Mouse (Mus musculus): ENCODE results near the gene Gm9999. TPM values are rescaled to one million over a fixed set of nuclear protein-coding genes. Genes with fewer than 3 reads are reported as not detected.

Gm9999 gene
- polyA plus RNA-seq, 1 experiment from 2014 or later, result not detected

GRCm38 (mm10) chr7:47001900-47002275 lies 18.5 kb downstream of the Gm9999 start:
- no peaks in the 10 kb centered on the region for H3K27me3 ChIP-seq
- H3K9ac ChIP-seq, result peak overlapping the region; percentile 29; the same call in 1 of the 2 replicates
- peaks cover 48% of the 10 kb centered on the region for H3K4me1 ChIP-seq (replicated peaks)
- 67% methylated on average over 4 of the region's 4 CpGs for WGBS
- H3K36me3 ChIP-seq, result peaks cover 24% of the 10 kb centered on the region
- no peak overlapping the region for H3K4me2 ChIP-seq
- ATAC-seq (ENCODE audit: low FRiP score), result no peak
- H3K4me3 ChIP-seq, result no peak overlapping the region
- no peak overlapping the region for H3K27ac ChIP-seq
- no peaks in the 10 kb centered on the region for H3K9me3 ChIP-seq

GRCm38 (mm10) chr7:47003411-47004115 lies 20.2 kb downstream of the Gm9999 start:
- H3K36me3 ChIP-seq, result peaks cover 7% of the 10 kb centered on the region
- H3K27me3 ChIP-seq, result no peaks in the 10 kb centered on the region
- H3K9ac ChIP-seq, result peak overlapping the region; percentile 43; the same call in 1 of the 2 replicates
- H3K9me3 ChIP-seq, result no peaks in the 10 kb centered on the region
- no peak overlapping the region for H3K4me3 ChIP-seq
- peaks cover 56% of the 10 kb centered on the region for H3K4me1 ChIP-seq (replicated peaks)
- no peak overlapping the region for H3K4me2 ChIP-seq
- 28% methylated on average over 3 of the region's 3 CpGs for WGBS
- peak overlapping the region; percentile 20 for H3K27ac ChIP-seq
- no peak for ATAC-seq (ENCODE audit: low FRiP score)

- Histone ChIP-seq H3K9ac (peak overlapping the region; percentile 82), H3K4me3 (peak overlapping the region; percentile 68), H3K27ac (peak overlapping the region; percentile 89), H3K9me3 (no peaks in the 10 kb centered on the region), H3K27me3 (no peaks in the 10 kb centered on the region), H3K4me1 (replicated peaks) (peaks cover 51% of the 10 kb centered on the region), H3K36me3 (no peaks in the 10 kb centered on the region), H3K4me2 (peak overlapping the region; percentile 91)
- 27% methylated on average over 21 of the region's 21 CpGs for WGBS
- ATAC-seq (ENCODE audit: low FRiP score), result no peak
Measured at GRCm38 (mm10) chr7:47007109-47007780, 23.9 kb downstream of the Gm9999 start.

- ATAC-seq (ENCODE audit: low FRiP score), result peak; percentile 67
- Histone ChIP-seq H3K4me3 (peak overlapping the region; percentile 68), H3K4me2 (peak overlapping the region; percentile 91), H3K27ac (peak overlapping the region; percentile 89), H3K9ac (peak overlapping the region; percentile 82), H3K36me3 (no peaks in the 10 kb centered on the region), H3K4me1 (replicated peaks) (peaks cover 45% of the 10 kb centered on the region), H3K27me3 (no peaks in the 10 kb centered on the region), H3K9me3 (no peaks in the 10 kb centered on the region)
- 0% methylated on average over 25 of the region's 25 CpGs for WGBS
Measured at GRCm38 (mm10) chr7:47007818-47008167, 24.4 kb downstream of the Gm9999 start.

GRCm38 (mm10) chr7:47008168-47008993 lies 25.0 kb downstream of the Gm9999 start, which contains the start of gene Spty2d1:
Gene Spty2d1, minus strand, starts transcription at chr7:47008411.
- Histone ChIP-seq H3K4me1 (replicated peaks) (peaks cover 39% of the 10 kb centered on the region), H3K9me3 (no peaks in the 10 kb centered on the region), H3K36me3 (no peaks in the 10 kb centered on the region), H3K27ac (peak within 1 kb of the TSS; percentile 89), H3K9ac (peak within 1 kb of the TSS; percentile 82), H3K4me2 (peak within 1 kb of the TSS; percentile 91), H3K4me3 (peak within 1 kb of the TSS; percentile 68), H3K27me3 (no peaks in the 10 kb centered on the region)
- 2% methylated on average over 57 of the region's 57 CpGs for WGBS
- peak; percentile 97 for ATAC-seq (ENCODE audit: low FRiP score)

GRCm38 (mm10) chr7:47013131-47013767 lies 29.9 kb downstream of the Gm9999 start:
- Histone ChIP-seq H3K9ac (no peak overlapping the region), H3K9me3 (no peaks in the 10 kb centered on the region), H3K4me1 (replicated peaks) (peaks cover 24% of the 10 kb centered on the region), H3K4me2 (no peak overlapping the region), H3K36me3 (no peaks in the 10 kb centered on the region), H3K27me3 (no peaks in the 10 kb centered on the region), H3K27ac (no peak overlapping the region), H3K4me3 (no peak overlapping the region)
- ATAC-seq (ENCODE audit: low FRiP score), result no peak
- 55% methylated on average over 9 of the region's 9 CpGs for WGBS

GRCm38 (mm10) chr7:47014564-47015389 lies 31.4 kb downstream of the Gm9999 start:
- Histone ChIP-seq H3K4me2 (no peak overlapping the region), H3K4me3 (no peak overlapping the region), H3K27me3 (no peaks in the 10 kb centered on the region), H3K9me3 (no peaks in the 10 kb centered on the region), H3K27ac (0 out of 2 replicates have a peak overlapping the region, but pooled peaks have one; percentile 48), H3K4me1 (replicated peaks) (peaks cover 14% of the 10 kb centered on the region), H3K36me3 (no peaks in the 10 kb centered on the region), H3K9ac (no peak overlapping the region)
- no peak for ATAC-seq (ENCODE audit: low FRiP score)
- WGBS, result 54% methylated on average over 10 of the region's 11 CpGs

- peak overlapping the region; percentile 26 for H3K4me3 ChIP-seq
- 0 out of 2 replicates have a peak, but pooled peaks cover 3% of the 10 kb centered on the region for H3K27me3 ChIP-seq
- peak overlapping the region; percentile 48; the same call in 1 of the 2 replicates for H3K27ac ChIP-seq
- no peaks in the 10 kb centered on the region for H3K9me3 ChIP-seq
- H3K4me1 ChIP-seq (replicated peaks), result peaks cover 7% of the 10 kb centered on the region
- 10% methylated on average over 6 of the region's 6 CpGs for WGBS
- H3K36me3 ChIP-seq, result no peaks in the 10 kb centered on the region
- ATAC-seq (ENCODE audit: low FRiP score), result peak; percentile 89
- H3K4me2 ChIP-seq, result peak overlapping the region; percentile 50
- H3K9ac ChIP-seq, result peak overlapping the region; percentile 60
Measured at GRCm38 (mm10) chr7:47015390-47016065, 32.1 kb downstream of the Gm9999 start.

- peaks cover 7% of the 10 kb centered on the region for H3K4me1 ChIP-seq (replicated peaks)
- no peak overlapping the region for H3K4me3 ChIP-seq
- H3K27ac ChIP-seq, result no peak overlapping the region
- H3K36me3 ChIP-seq, result no peaks in the 10 kb centered on the region
- H3K9ac ChIP-seq, result no peak overlapping the region
- H3K27me3 ChIP-seq, result 0 out of 2 replicates have a peak, but pooled peaks cover 3% of the 10 kb centered on the region
- 77% methylated on average over 3 of the region's 3 CpGs for WGBS
- no peaks in the 10 kb centered on the region for H3K9me3 ChIP-seq
- no peak for ATAC-seq (ENCODE audit: low FRiP score)
- no peak overlapping the region for H3K4me2 ChIP-seq
Measured at GRCm38 (mm10) chr7:47016602-47017001, 33.2 kb downstream of the Gm9999 start.

GRCm38 (mm10) chr7:47017146-47017545 lies 33.8 kb downstream of the Gm9999 start:
- 79% methylated on average over 7 of the region's 7 CpGs for WGBS
- Histone ChIP-seq H3K27me3 (0 out of 2 replicates have a peak, but pooled peaks cover 3% of the 10 kb centered on the region), H3K4me2 (no peak overlapping the region), H3K27ac (no peak overlapping the region), H3K36me3 (no peaks in the 10 kb centered on the region), H3K4me3 (no peak overlapping the region), H3K9ac (no peak overlapping the region), H3K4me1 (replicated peaks) (peaks cover 7% of the 10 kb centered on the region), H3K9me3 (no peaks in the 10 kb centered on the region)
- ATAC-seq (ENCODE audit: low FRiP score), result no peak

- Histone ChIP-seq H3K36me3 (no peaks in the 10 kb centered on the region), H3K9me3 (no peaks in the 10 kb centered on the region), H3K27me3 (0 out of 2 replicates have a peak, but pooled peaks cover 8% of the 10 kb centered on the region), H3K27ac (no peak overlapping the region), H3K4me1 (replicated peaks) (peaks cover 7% of the 10 kb centered on the region), H3K4me3 (no peak overlapping the region), H3K4me2 (no peak overlapping the region), H3K9ac (no peak overlapping the region)
- 62% methylated on average over 5 of the region's 5 CpGs for WGBS
- no peak for ATAC-seq (ENCODE audit: low FRiP score)
Measured at GRCm38 (mm10) chr7:47019641-47020040, 36.3 kb downstream of the Gm9999 start.
